Mouse (Mus musculus) mesoderm, embryonic 11.5 days (tissue): ENCODE data around the gene Rps6ka2.
"Not testable (repeated sequence)": the region's sequence is repeated elsewhere in the genome, so short reads cannot be mapped to it uniquely, and the experiment has no call there.

Source experiments
- DNase-seq: peaks from one replicate; pipeline ENCODE4 v3.0.0-alpha.2; 2012; ENCODE audit warnings: low read depth, low spot score

Gene Rps6ka2

GRCm38 (mm10) chr17:7169627-7170303, at the start of gene Rps6ka2:
TSS of gene Rps6ka2 (plus strand) at chr17:7170115.
- peak; percentile 99 for DNase-seq

- not testable (repeated sequence) for DNase-seq
These were observed 49.1 kb upstream of the Rps6ka2 start for GRCm38 (mm10) chr17:7120835-7121234.

GRCm38 (mm10) chr17:7122554-7122953, 47.4 kb upstream of the Rps6ka2 start:
- DNase-seq = not testable (repeated sequence)

- DNase-seq = not testable (repeated sequence)
These were observed 43.4 kb upstream of the Rps6ka2 start for GRCm38 (mm10) chr17:7126475-7126874.

GRCm38 (mm10) chr17:7134002-7134401, 35.9 kb upstream of the Rps6ka2 start:
- DNase-seq = not testable (repeated sequence)

GRCm38 (mm10) chr17:7135277-7135676, 34.6 kb upstream of the Rps6ka2 start:
- not testable (repeated sequence) for DNase-seq

GRCm38 (mm10) chr17:7138186-7138925, 31.6 kb upstream of the Rps6ka2 start:
- no peak for DNase-seq

- no peak for DNase-seq
These were observed 29.3 kb upstream of the Rps6ka2 start for GRCm38 (mm10) chr17:7140399-7141174.

GRCm38 (mm10) chr17:7142367-7142766, 27.5 kb upstream of the Rps6ka2 start:
- DNase-seq = no peak

GRCm38 (mm10) chr17:7143885-7144518, 25.9 kb upstream of the Rps6ka2 start:
- DNase-seq = no peak

- DNase-seq = no peak
These were observed 24.4 kb upstream of the Rps6ka2 start for GRCm38 (mm10) chr17:7145373-7146058.

GRCm38 (mm10) chr17:7146479-7146878, 23.4 kb upstream of the Rps6ka2 start:
- DNase-seq = no peak

GRCm38 (mm10) chr17:7147920-7148321, 22.0 kb upstream of the Rps6ka2 start:
- DNase-seq = no peak

- no peak for DNase-seq
These were observed 20.4 kb upstream of the Rps6ka2 start for GRCm38 (mm10) chr17:7149328-7150195.

GRCm38 (mm10) chr17:7151446-7152100, 18.3 kb upstream of the Rps6ka2 start:
- no peak for DNase-seq

- DNase-seq = no peak
These were observed 17.3 kb upstream of the Rps6ka2 start for GRCm38 (mm10) chr17:7152662-7153061.

- no peak for DNase-seq
These were observed 6.0 kb upstream of the Rps6ka2 start for GRCm38 (mm10) chr17:7163955-7164354.

- DNase-seq = no peak
These were observed 4.4 kb upstream of the Rps6ka2 start for GRCm38 (mm10) chr17:7165524-7165923.

GRCm38 (mm10) chr17:7168961-7169626, 821 bp upstream of the Rps6ka2 start:
- DNase-seq = peak; percentile 84
